Mouse (Mus musculus) lung, adult 10 weeks (tissue): ENCODE data around the gene Il12rb1. TPM values are rescaled to one million over a fixed set of nuclear protein-coding genes. Genes with fewer than 3 reads are reported as not detected.

ENCODE experiments used
- polyA plus RNA-seq: library from polyadenylated mRNA; stranded (reverse); fragments of 350-450 nt; fragmentation: Illumina TruSeq; extraction: RNeasy Lipid Tissue Mini Kit (QIAGEN cat#74804); gene quantifications from one replicate; pipeline ENCODE4 v1.2.3, GENCODE M21; 2014; ENCODE audit warnings: low read depth, low replicate concordance; ENCODE audit not compliant: insufficient read depth

Gene Il12rb1
- polyA plus RNA-seq = 0.71 TPM

GRCm38 (mm10) chr8:70808239-70808638, at the start of gene Il12rb1:
Gene Il12rb1 (plus strand): TSS chr8:70808449.

DNA sequence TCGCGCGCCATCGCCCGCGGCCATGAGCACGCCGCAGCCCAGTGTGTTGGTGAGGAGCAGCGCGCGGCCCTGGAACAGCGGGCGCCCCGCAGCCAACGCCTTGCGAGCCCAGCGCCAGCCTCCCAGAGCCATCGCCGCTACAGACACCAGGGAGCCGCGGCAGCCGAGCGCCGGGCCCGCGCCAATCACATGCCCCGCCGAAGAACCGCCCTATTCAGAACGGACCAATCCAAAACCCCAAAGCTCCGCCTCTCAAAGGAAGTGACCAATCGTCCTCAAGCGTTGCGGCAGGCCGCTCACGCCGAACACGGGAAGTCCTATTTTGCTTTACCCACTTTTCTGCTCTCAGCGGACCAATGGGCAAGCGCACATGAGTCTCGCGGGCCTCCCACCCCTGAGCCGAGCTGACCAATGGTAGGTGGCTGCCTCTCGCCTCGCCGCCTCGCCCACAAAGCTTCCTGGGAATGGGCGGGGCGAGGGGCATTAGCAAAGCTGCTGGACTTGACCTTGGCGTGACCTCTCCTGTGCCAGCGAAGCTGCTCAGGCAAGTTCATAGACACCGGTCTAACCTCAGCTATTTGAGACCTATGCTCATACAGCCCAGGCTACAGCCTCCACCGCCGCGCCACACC, 47.4 kb upstream of the Il12rb1 start, which contains the start of gene Mpv17l2:
Gene Mpv17l2 (minus strand): TSS at position 172 of the 632 bp plus-strand sequence.

DNA sequence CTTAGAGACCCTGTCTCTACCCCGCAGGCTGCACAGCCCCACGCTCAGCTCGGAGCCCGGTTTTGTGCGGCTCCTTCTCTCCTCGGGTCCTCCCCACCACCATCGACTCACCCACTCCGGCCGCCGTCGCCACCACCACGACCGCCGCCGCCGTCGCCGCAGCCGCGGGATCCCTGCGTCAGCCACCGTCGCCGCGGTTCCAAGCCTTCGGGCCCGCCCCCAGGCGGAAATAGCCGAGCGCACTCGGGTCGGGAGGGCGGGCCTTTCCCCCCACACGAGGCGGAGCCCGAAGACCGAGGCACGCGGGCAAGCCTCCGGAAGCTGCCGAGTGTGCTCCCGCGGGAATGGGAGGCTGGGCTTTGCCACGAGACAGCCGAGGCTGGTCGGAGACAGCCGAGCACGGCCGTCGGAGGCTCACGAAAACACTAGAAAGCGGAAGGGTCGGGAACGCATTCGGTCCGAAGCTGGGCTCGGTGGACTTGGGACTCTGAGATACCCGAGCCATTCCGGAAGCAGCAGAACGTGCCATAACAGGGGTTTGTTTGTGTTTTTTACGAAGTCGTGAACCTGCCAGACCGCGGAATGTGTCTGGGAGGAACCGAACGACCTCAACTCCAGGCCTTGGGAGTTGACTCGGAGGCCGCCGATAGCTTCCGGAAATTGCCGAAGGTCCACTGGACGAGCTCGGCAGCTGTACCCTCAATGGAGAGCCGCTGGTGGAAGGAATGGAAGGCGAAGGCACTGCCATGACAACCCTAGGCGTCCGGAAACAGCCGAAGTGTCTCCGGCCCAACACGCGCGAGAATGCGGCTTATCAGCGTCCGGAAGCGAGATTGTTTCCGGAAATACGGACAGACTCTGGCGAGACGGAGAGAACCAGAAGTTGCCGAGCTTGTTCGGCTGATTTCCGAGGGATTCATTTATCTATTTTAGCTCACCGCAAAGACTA, 31.5 kb upstream of the Il12rb1 start, which contains the start of gene Pik3r2:
Gene Pik3r2 (minus strand): TSS at position 218 of the 949 bp plus-strand sequence.

DNA sequence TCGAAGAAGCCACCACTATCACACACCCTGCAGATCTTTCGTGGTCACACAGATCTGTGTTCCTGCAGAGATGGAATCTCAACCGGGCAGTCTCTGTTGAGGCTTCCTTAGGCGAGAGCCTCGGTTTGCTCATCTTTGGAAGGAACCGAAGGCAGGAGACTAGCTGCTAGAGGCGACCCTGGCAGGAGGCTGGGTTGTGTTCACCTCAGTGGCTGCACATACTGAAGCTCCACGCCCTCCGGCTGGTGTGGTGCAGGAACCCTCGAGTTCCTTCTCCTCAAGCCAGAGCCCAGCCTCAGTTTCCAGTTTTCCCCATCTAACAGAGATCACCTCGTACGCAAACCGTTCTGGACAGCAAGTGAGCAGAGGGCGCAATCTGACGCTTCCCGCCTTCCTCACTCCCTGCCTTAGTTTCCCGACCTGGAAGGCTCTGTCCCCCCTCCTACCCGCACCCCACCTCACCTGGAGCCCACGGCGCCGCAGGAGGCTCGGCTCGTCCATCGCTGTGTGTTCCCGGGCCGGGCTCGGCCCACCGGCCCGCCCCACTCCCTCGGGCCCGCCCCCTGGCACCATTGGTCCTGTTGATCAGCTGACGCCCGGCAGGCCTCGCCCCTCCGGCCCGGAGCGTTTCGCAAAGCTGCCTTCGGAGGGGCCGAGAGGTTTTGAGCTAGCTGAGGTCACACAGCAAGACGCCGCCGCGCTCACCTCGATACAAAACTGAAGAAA, 3.6 kb upstream of the Il12rb1 start, which contains the start of gene Mast3:
Gene Mast3 (minus strand): TSS at position 574 of the 726 bp plus-strand sequence.

GRCm38 (mm10) chr8:70839408-70840351, 31.4 kb downstream of the Il12rb1 start, which contains the start of gene Arrdc2:
Gene Arrdc2 (minus strand): TSS chr8:70839720.

DNA sequence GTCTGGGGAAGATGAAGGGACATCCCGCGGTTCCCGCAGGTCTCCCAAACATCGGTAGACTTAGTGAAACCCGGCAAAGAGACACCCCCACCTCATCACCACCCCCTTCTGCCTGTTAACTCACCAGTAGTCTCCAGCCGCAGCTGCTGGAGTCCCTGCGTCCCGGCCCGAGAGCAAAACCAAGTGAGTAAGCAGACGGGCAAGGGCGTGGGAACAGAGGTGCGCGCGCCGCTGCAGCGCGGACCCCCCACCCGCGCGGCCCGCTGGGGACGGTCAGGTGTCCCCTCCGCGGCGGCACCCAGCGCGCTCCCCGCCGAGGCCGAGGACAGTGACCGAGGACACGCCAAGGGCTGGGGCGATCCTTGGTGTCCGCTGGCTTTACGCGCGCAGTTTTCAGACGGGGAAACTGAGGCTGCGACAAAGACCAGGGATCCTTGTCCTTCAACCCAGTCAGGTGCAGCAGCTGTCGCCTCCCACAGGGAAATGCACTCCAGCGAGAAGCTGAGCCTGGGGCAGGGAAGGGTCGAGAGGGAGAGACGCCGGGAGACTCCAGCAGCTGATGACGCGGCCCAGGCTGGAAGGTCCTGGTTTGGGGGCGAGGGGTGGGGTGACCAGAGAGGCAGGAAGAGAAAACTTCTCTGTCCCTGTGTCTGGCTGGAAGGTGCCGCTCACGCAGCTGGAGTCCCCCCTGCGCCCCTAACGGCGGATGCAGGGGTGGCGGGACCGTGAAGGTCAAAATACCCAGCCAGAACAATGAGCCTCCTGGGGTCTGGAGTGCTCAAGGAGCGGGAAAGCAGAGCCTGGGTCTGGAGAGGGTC, 54.8 kb downstream of the Il12rb1 start, which contains the start of gene Kcnn1:
Gene Kcnn1 (minus strand): TSS at position 435 of the 818 bp plus-strand sequence.

Other genes starting within 250 kb of the Il12rb1 start
- gene Isyna1, start 214.1 kb upstream of the Il12rb1 start, polyA plus RNA-seq = 26.4 TPM
- gene Ssbp4, start 199.6 kb upstream of the Il12rb1 start, polyA plus RNA-seq = 54.0 TPM
- gene Lrrc25, start 192.3 kb upstream of the Il12rb1 start, polyA plus RNA-seq = 6.2 TPM
- 1.6 TPM for gene Gdf15, start 176.0 kb upstream of the Il12rb1 start, polyA plus RNA-seq
- gene Pgpep1, start 148.1 kb upstream of the Il12rb1 start, polyA plus RNA-seq = 17.7 TPM
- gene Lsm4, start 135.2 kb upstream of the Il12rb1 start, polyA plus RNA-seq = 81.6 TPM
- gene Jund, start 109.5 kb upstream of the Il12rb1 start, polyA plus RNA-seq = 145 TPM
- not detected for gene Iqcn, start 105.0 kb upstream of the Il12rb1 start, polyA plus RNA-seq
- 0.66 TPM for gene Gm3336, start 89.9 kb upstream of the Il12rb1 start, polyA plus RNA-seq
- gene Pde4c, start 84.7 kb upstream of the Il12rb1 start, polyA plus RNA-seq = 1.1 TPM
- gene Rab3a, start 53.8 kb upstream of the Il12rb1 start, polyA plus RNA-seq = 18.7 TPM
- gene Mpv17l2, start 47.5 kb upstream of the Il12rb1 start, polyA plus RNA-seq = 36.9 TPM
- gene Pik3r2, start 31.7 kb upstream of the Il12rb1 start, polyA plus RNA-seq = 14.8 TPM
- 9.9 TPM for gene Mast3, start 3.4 kb upstream of the Il12rb1 start, polyA plus RNA-seq
- 10.2 TPM for gene Arrdc2, start 31.3 kb downstream of the Il12rb1 start, polyA plus RNA-seq
- gene Kcnn1, start 54.8 kb downstream of the Il12rb1 start, polyA plus RNA-seq = 1.1 TPM
- gene Ccdc124, start 65.5 kb downstream of the Il12rb1 start, polyA plus RNA-seq = 49.2 TPM
- 0.24 TPM for gene Slc5a5, start 84.3 kb downstream of the Il12rb1 start, polyA plus RNA-seq
- 2,851 TPM for gene Rpl18a, start 89.0 kb downstream of the Il12rb1 start, polyA plus RNA-seq
- gene Map1s, start 97.5 kb downstream of the Il12rb1 start, polyA plus RNA-seq = 9.3 TPM